Mouse (Mus musculus) cerebellum, adult 2 months (tissue): ENCODE results near the gene Myt1.

ENCODE experiments used
- CTCF ChIP-seq: fragments of 200-500 bp; IDR thresholded peaks from 2 replicates; pipeline ENCODE4 v1.5.1; 2011; ENCODE audit warnings: low read depth, mild to moderate bottlenecking, control low read depth, low read length, moderate library complexity, borderline replicate concordance; ENCODE audit not compliant: insufficient read depth
- POLR2A ChIP-seq: fragments of 200-500 bp; IDR thresholded peaks from 2 replicates; pipeline ENCODE4 v1.6.1; 2011; ENCODE audit warnings: low read length, control low read depth, borderline replicate concordance; ENCODE audit not compliant: insufficient read depth

GRCm38 (mm10) chr2:181721200-181721599 is 41.9 kb upstream of the Myt1 start:
- TF ChIP-seq POLR2A: no peak
- TF ChIP-seq CTCF: no peak
